Mouse (Mus musculus): ENCODE data around the gene Trpc1. TPM values are rescaled to one million over a fixed set of nuclear protein-coding genes. Genes with fewer than 3 reads are reported as not detected.

Trpc1 gene
- polyA plus RNA-seq, 1 experiment: 9.7 TPM

DNA sequence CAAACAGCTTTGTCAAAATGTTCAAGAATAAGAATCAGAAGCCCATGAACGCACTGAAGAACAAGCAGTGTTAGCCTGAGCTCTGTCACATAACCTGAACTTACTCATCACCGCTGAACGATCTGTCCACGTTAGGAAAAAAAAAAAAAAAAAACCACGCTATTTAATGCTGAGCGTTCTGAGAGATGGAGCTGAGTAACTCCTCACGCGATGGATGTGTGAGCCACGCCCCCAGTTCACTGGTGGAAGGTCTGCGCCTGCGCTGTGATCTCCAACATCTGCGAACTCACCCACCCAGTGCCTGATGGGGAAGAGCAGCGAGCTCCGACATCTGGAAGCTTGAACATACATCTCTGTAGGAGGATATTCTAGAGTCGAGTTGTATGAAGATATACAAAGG lies 55.2 kb downstream of the Trpc1 start:
- TF ChIP-seq POLR2A (IDR thresholded peaks at IDR 0.05; ENCODE audit: borderline replicate concordance, extremely low read depth, insufficient read depth, insufficient read length, poor library complexity, severe bottlenecking) (no peak), CTCF (IDR thresholded peaks at IDR 0.05; ENCODE audit: borderline replicate concordance, extremely low read depth, insufficient read depth, insufficient read length) (no peak)
- no peak for DNase-seq (ENCODE audit: low read depth)

DNA sequence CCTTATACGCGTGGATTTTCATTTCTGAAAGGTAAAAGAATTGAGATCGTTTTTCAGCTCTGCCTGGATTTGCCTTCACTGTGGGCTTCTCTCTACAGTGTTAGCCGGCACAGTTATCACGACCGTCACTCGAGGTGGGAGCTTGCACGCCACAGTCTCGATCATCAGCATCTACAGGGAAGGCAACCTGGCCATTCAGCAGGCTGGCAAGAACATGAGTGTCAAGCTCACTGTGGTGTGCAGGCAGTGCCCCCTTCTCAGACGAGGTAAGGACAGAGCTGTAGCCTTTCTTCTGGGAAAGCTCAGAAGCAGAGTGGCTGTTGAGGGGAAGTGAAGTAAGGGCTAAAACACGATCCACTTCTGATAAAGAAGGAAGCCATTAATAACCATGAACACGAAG lies 55.6 kb downstream of the Trpc1 start:
- TF ChIP-seq POLR2A (IDR thresholded peaks at IDR 0.05; ENCODE audit: borderline replicate concordance, extremely low read depth, insufficient read depth, insufficient read length, poor library complexity, severe bottlenecking) (no peak), CTCF (IDR thresholded peaks at IDR 0.05; ENCODE audit: borderline replicate concordance, extremely low read depth, insufficient read depth, insufficient read length) (no peak)
- DNase-seq (ENCODE audit: low read depth): no peak

DNA sequence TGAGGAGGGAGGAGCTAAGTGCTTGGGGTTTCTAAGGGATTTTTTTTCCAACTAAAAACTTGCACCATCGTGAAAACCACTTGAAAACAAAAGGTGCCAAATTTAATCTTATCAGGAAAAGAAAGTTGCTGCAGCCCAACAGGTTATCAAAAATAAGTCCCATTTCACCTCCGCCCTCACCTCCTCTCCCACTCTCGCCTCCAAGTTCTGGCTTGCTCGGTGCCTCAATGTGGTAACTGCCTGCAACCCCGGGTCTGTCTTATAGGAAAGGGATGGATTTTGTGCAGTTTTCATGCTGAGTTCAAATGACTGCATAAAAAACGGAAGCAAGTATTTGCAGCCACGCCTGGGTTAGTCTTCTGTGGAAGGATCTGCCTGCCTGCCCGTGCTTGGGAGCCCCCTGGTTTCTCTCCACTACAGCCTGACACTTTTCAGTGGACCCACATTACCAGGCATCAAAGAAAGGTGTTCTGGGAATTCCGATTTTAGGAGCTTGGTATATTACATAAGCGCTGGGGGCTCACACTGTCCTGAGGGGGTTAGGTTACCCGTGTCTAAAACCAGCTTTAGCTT lies 56.6 kb downstream of the Trpc1 start:
- no peak for DNase-seq (ENCODE audit: low read depth)
- TF ChIP-seq POLR2A (IDR thresholded peaks at IDR 0.05; ENCODE audit: borderline replicate concordance, extremely low read depth, insufficient read depth, insufficient read length, poor library complexity, severe bottlenecking) (no peak), CTCF (IDR thresholded peaks at IDR 0.05; ENCODE audit: borderline replicate concordance, extremely low read depth, insufficient read depth, insufficient read length) (no peak)

DNA sequence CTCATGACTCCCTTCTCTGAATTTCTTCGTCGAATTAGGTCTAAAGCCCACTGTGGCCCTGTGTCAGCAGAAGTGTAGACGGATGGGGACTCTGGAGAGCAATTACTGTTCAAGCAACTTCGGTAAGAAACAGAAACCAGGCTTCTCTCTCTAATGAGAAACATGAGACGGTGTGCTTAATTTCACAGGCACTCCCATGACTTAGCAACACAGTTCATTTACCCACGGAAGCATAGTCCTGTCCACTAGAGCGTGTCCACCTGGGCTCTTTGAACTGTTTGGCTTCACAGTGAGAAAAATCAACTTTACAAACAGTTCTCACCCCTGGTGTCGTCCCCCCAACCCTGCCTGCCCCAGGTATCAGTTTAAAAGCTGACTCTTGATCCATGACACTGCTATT lies 57.4 kb downstream of the Trpc1 start:
- TF ChIP-seq CTCF (IDR thresholded peaks at IDR 0.05; ENCODE audit: borderline replicate concordance, extremely low read depth, insufficient read depth, insufficient read length) (no peak), POLR2A (IDR thresholded peaks at IDR 0.05; ENCODE audit: borderline replicate concordance, extremely low read depth, insufficient read depth, insufficient read length, poor library complexity, severe bottlenecking) (no peak)

DNA sequence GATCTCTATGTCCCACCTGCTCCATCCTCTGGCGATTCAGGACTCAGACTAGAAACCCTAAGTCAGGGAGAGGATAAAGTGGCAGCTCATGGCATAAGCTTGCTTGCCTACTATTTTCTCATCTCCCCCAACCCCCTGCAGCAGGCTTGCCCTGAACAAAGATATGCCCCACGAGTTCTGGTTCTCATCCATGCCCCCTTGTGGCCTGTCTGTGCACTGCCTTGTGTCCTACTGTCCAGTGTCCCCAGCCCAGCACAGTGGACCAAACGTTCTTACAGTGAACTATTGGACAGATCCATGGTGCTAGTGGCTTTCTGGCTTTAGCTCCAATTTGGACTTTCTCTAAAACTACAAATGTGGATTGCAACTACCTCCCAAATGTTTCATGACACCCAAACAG lies 62.1 kb downstream of the Trpc1 start:
- TF ChIP-seq POLR2A (IDR thresholded peaks at IDR 0.05; ENCODE audit: borderline replicate concordance, extremely low read depth, insufficient read depth, insufficient read length, poor library complexity, severe bottlenecking): no peak
- peak; percentile 52; the same call in 1 of the 2 replicates for TF ChIP-seq CTCF (IDR thresholded peaks at IDR 0.05; ENCODE audit: borderline replicate concordance, extremely low read depth, insufficient read depth, insufficient read length)
- no peak for DNase-seq (ENCODE audit: low read depth)

More for the DNA sequence above, 57.4 kb downstream of the Trpc1 start:
- no peak for DNase-seq (ENCODE audit: low read depth)

DNA sequence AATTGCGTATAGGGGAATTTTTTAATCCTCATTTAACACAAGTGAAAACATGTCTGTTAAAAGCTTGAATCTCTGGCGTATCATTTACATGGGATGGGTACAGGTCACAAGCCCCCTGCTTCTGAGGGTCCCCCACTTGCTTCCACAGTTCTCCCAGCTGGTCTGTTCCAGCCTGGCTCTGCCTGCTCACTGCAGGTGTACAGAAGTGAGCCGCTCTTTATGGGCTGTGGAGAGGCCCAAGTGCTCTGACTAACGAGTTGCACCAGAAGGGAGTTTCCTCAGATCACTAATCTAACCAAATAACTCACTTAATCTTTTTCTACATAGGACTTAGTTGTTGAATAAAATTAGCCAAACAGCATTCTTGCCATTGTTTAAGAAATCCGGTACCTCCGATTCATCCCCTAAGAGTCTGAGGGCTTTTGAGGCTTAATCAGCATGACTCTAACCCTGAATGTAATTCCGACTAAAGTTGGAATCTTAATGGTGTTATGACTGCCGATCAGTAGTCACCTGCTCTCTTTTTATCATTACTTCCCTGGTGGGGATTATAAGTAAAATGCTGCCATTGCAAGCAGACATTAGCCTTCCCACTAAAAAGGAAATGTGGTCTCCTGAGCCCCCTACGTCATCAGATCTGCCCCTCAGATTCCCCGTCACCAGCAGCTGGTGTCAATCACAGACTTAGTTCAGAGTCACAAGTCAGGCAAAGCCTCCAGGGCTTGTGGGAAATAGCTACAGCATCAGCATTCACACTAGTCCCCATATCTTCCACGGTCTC lies 64.3 kb downstream of the Trpc1 start:
- TF ChIP-seq POLR2A (IDR thresholded peaks at IDR 0.05; ENCODE audit: borderline replicate concordance, extremely low read depth, insufficient read depth, insufficient read length, poor library complexity, severe bottlenecking): no peak
- TF ChIP-seq CTCF (IDR thresholded peaks at IDR 0.05; ENCODE audit: borderline replicate concordance, extremely low read depth, insufficient read depth, insufficient read length): no peak
- peak; percentile 72 for DNase-seq (ENCODE audit: low read depth)

DNA sequence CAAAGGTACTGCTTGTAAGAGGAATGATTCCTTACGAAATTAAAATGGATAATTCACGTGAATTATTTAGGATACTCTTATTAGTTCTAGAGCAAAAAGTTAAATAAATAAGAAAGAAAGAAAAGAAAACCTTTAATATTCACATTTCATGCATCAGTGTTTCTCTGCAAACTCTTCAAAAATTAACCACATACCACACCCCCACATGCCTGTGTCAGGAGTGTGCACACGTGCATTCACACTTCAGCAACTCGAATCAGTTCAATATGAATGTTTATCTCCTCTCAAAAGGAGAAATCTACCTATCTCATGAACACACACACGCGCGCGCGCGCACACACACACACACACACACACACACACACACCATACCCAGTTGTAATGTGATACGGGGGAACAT lies 69.5 kb downstream of the Trpc1 start:
- TF ChIP-seq POLR2A (IDR thresholded peaks at IDR 0.05; ENCODE audit: borderline replicate concordance, extremely low read depth, insufficient read depth, insufficient read length, poor library complexity, severe bottlenecking) (no peak), CTCF (IDR thresholded peaks at IDR 0.05; ENCODE audit: borderline replicate concordance, extremely low read depth, insufficient read depth, insufficient read length) (no peak)
- DNase-seq (ENCODE audit: low read depth): no peak

DNA sequence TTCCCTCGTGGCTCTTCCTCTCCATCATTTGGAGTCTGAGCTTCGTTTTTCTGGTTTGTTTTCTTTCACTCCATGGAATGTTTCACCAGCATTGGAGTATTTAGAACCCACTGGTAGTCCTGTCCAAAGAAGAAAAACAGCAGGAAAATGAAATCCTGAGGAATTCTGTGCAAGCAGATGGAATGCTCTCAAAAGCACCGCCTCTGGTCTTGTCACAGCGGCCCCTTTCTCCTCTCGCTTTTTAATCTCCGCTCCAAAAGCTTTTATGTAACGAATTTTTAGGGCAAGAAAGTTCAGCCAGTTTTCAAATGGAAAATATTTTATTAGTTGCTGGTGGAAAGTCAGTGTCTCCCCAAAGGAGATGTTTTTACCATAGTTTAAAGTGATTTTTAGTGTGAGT lies 70.2 kb downstream of the Trpc1 start:
- DNase-seq (ENCODE audit: low read depth): no peak
- TF ChIP-seq POLR2A (IDR thresholded peaks at IDR 0.05; ENCODE audit: borderline replicate concordance, extremely low read depth, insufficient read depth, insufficient read length, poor library complexity, severe bottlenecking) (no peak), CTCF (IDR thresholded peaks at IDR 0.05; ENCODE audit: borderline replicate concordance, extremely low read depth, insufficient read depth, insufficient read length) (no peak)

DNA sequence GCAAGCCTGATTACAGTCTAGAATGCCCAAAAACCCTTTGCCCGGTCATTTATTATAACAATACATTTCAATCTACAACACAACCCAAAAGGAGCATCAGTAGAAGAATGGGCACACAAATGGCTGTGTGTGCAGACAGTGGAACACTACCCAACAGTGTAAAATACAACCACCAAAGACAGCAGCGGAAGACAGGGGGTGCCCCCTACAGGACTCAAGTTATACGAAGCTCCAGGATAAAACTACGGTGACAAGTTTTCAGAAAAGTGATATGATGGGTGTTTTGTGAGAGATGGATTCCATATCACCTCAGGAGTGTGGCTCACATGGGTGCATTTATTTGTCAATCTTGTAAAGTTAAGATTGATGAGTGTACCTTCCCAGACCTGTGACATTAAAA lies 74.2 kb downstream of the Trpc1 start:
- TF ChIP-seq CTCF (IDR thresholded peaks at IDR 0.05; ENCODE audit: borderline replicate concordance, extremely low read depth, insufficient read depth, insufficient read length): no peak
- no peak for TF ChIP-seq POLR2A (IDR thresholded peaks at IDR 0.05; ENCODE audit: borderline replicate concordance, extremely low read depth, insufficient read depth, insufficient read length, poor library complexity, severe bottlenecking)
- no peak for DNase-seq (ENCODE audit: low read depth)

DNA sequence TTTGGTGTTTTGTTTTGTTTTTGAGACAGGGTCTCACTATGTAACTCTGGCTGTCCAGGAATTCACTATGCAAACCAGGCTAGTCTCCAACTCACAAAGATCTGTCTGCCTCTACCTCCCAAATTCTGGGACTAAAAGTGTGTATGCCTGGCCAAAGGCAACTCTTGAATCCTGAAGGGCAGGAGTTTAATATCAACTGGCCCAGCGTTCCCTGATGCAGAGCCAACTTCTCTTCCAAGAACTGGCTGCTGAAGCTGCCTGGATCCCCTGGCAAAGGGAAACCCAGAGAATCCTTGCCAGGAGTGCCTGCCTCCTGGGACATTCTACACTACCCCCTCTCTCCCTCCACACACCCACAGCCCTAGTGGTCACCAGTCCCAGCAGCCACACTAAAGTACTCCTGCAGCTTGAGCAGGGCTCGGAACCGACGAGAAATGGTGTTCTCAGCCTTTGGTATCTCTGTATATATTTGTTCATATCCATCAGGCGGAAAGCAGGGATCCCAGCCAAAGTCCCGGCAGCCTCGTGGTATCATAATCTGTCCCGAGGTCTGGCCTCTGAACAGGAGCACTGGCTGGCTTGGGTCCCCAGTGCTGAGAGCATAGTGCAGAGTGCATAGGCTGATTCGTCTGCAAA lies 75.0 kb downstream of the Trpc1 start:
- TF ChIP-seq CTCF (IDR thresholded peaks at IDR 0.05; ENCODE audit: borderline replicate concordance, extremely low read depth, insufficient read depth, insufficient read length) (no peak), POLR2A (IDR thresholded peaks at IDR 0.05; ENCODE audit: borderline replicate concordance, extremely low read depth, insufficient read depth, insufficient read length, poor library complexity, severe bottlenecking) (no peak)
- peak; percentile 73 for DNase-seq (ENCODE audit: low read depth)

DNA sequence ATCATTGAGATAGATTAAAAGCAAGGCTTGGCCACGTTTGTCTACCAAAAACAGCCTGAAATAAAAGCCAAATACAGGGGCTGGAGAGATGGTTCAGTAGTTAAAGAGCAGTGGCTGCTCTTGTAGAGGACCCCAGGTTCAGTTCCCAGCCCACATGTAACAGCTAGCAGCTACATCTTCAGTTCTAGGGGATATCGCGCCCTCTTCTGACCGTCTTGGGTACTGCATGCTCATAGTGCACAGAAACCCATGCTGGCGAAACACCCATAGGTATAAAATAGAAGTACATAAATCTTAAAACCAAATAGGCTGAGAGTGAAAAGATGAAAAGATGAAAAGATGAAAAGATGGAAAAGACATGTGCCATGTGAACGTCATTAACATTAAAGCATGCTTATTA lies 77.4 kb downstream of the Trpc1 start:
- TF ChIP-seq POLR2A (IDR thresholded peaks at IDR 0.05; ENCODE audit: borderline replicate concordance, extremely low read depth, insufficient read depth, insufficient read length, poor library complexity, severe bottlenecking): no peak
- TF ChIP-seq CTCF (IDR thresholded peaks at IDR 0.05; ENCODE audit: borderline replicate concordance, extremely low read depth, insufficient read depth, insufficient read length): peak; percentile 44; the same call in 1 of the 2 replicates
- no peak for DNase-seq (ENCODE audit: low read depth)

All from brain, embryonic 14.5 days (tissue).